Mouse (Mus musculus) megakaryocyte, embryonic 14.5 days (primary cell): ENCODE results near the gene 0610030E20Rik.

Experiments
- FLI1 ChIP-seq: IDR thresholded peaks from 2 replicates; pipeline ENCODE4 v1.6.1; 2012; ENCODE audit warnings: low read length, inconsistent platforms, mixed read lengths
- GATA1 ChIP-seq: IDR thresholded peaks from 3 replicates; pipeline ENCODE4 v1.6.1; 2012; ENCODE audit warnings: mixed read lengths, low read length, inconsistent platforms, borderline replicate concordance

DNA sequence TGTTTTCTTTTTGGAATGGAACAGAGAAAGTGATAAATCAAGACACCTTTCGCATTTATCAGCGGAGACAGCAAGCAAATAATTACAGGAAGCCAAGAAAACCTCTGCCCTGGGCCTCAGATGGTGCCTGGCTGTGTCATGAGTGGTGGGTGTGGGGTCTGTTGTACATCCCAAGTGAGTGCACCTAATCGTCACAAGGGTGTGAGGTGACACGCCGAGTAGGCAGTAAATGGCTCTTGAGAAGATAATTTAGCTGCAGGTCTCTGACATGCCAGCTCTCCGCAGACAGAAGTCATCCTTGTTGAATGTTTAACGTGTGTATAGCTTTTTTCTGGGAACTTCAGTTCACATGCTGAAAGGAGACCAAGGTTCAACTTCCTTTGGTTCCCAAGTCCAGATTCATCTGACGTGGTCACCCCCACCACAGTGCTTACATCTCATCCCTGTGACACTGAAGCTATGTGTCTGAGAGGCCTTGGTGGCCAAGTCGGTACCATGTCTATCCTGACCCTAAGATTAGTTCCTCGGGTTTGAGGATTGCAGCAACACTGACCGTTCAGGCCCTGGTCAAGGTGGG lies 44.7 kb upstream of the 0610030E20Rik start:
- no peak for TF ChIP-seq FLI1
- no peak for TF ChIP-seq GATA1
